ENCODE assay signal across 23 mouse cellular contexts in genomic region chr5:16135986-16136385, GRCm38 (mm10).
DNase-seq lines count a peak whose midpoint lies in the region; ATAC-seq lines count a peak whose summit lies in the region.
"Had no signal": no experiment of that assay in that cellular context is flagged by ENCODE, and none has a peak within 500 bp of the region (broad histone marks: within the 10 kb centered on the region; RNA-seq: fewer than 3 reads in every experiment).

No protein-coding gene starts in this region.

- ATAC-seq in forebrain, embryonic 12.5 days (ENCODE audit: low FRiP score): no peak; the same call in 1 of the 2 replicates
- ATAC-seq in hindbrain, embryonic 15.5 days (ENCODE audit: low FRiP score, low read depth): no peak
- no peak for ATAC-seq in forebrain, embryonic 16.5 days
- ATAC-seq in midbrain, embryonic 16.5 days: no peak
- ATAC-seq: intestine, embryonic 16.5 days; liver, embryonic 12.5 days; liver, postnatal 0 days had no signal

- no peaks in the 10 kb centered on the region for H3K27me3 ChIP-seq in forebrain, embryonic 12.5 days
- H3K27me3 ChIP-seq in forebrain, embryonic 10.5 days (ENCODE audit: poor library complexity, severe bottlenecking): no peaks in the 10 kb centered on the region
- H3K27me3 ChIP-seq in hindbrain, embryonic 15.5 days: no peaks in the 10 kb centered on the region
- no peaks in the 10 kb centered on the region for H3K27me3 ChIP-seq in hindbrain, embryonic 10.5 days (ENCODE audit: insufficient read depth, poor library complexity, severe bottlenecking)
- no peaks in the 10 kb centered on the region for H3K27me3 ChIP-seq in forebrain, embryonic 16.5 days (replicated peaks; ENCODE audit: control insufficient read depth, insufficient read depth, low read length)
- no peaks in the 10 kb centered on the region for H3K27me3 ChIP-seq in midbrain, embryonic 16.5 days (ENCODE audit: control insufficient read depth, insufficient read depth, low read depth, low read length)
- H3K27me3 ChIP-seq: CH12.LX; limb, embryonic 13.5 days; liver, embryonic 12.5 days; neural tube, embryonic 13.5 days had no signal

- DNase-seq in forebrain, embryonic 10.5 days (ENCODE audit: extremely low spot score, low spot score): no peak
- no peak for DNase-seq in hindbrain, embryonic 10.5 days (ENCODE audit: low spot score)
- DNase-seq in urinary bladder, postnatal 14 days (ENCODE audit: low spot score): no peak
- DNase-seq in T-cell, adult 2 months (ENCODE audit: low spot score): no peak
- DNase-seq: adrenal gland, adult 8-10 months; cerebellum, adult 11 months; cerebellum, adult 9-10 months; heart, postnatal 14 days; kidney, adult 8-10 months; kidney, postnatal 4 days; liver, postnatal 0 days; lung, postnatal 36 days; thymus, postnatal 4 days had no signal

- 41% methylated on average over 3 of the region's 3 CpGs for WGBS in forebrain, embryonic 12.5 days
- WGBS in forebrain, embryonic 10.5 days: 65% methylated on average over 3 of the region's 3 CpGs
- 66% methylated on average over 3 of the region's 3 CpGs for WGBS in hindbrain, embryonic 15.5 days
- WGBS in hindbrain, embryonic 10.5 days: 82% methylated on average over 3 of the region's 3 CpGs
- 32% methylated on average over 3 of the region's 3 CpGs for WGBS in forebrain, embryonic 16.5 days
- 45% methylated on average over 3 of the region's 3 CpGs for WGBS in midbrain, embryonic 16.5 days

- no peak overlapping the region for H3K9ac ChIP-seq in forebrain, embryonic 12.5 days
- H3K9ac ChIP-seq in hindbrain, embryonic 15.5 days: no peak overlapping the region
- no peak overlapping the region for H3K9ac ChIP-seq in forebrain, embryonic 16.5 days (replicated peaks; ENCODE audit: low read depth, low read length)
- H3K9ac ChIP-seq in midbrain, embryonic 16.5 days (ENCODE audit: low read depth, low read length): no peak overlapping the region
- H3K9ac ChIP-seq: limb, embryonic 13.5 days; liver, embryonic 12.5 days; liver, postnatal 0 days; neural tube, embryonic 13.5 days had no signal

- H3K9me3 ChIP-seq in forebrain, embryonic 12.5 days: no peaks in the 10 kb centered on the region
- no peaks in the 10 kb centered on the region for H3K9me3 ChIP-seq in forebrain, embryonic 10.5 days
- H3K9me3 ChIP-seq in hindbrain, embryonic 15.5 days: no peaks in the 10 kb centered on the region
- H3K9me3 ChIP-seq in hindbrain, embryonic 10.5 days: no peaks in the 10 kb centered on the region
- H3K9me3 ChIP-seq in forebrain, embryonic 16.5 days (ENCODE audit: control insufficient read depth, low read length): no peaks in the 10 kb centered on the region
- H3K9me3 ChIP-seq in midbrain, embryonic 16.5 days (replicated peaks; ENCODE audit: control insufficient read depth, low read length, poor library complexity, severe bottlenecking): no peaks in the 10 kb centered on the region
- H3K9me3 ChIP-seq: limb, embryonic 13.5 days; liver, embryonic 12.5 days; neural tube, embryonic 13.5 days had no signal

- H3K4me1 ChIP-seq in forebrain, embryonic 12.5 days: peaks cover 20% of the 10 kb centered on the region
- peaks cover 20% of the 10 kb centered on the region for H3K4me1 ChIP-seq in forebrain, embryonic 10.5 days
- no peaks in the 10 kb centered on the region; the same call in 1 of the 2 replicates for H3K4me1 ChIP-seq in hindbrain, embryonic 15.5 days (replicated peaks)
- peaks cover 6% of the 10 kb centered on the region; the same call in 1 of the 2 replicates for H3K4me1 ChIP-seq in hindbrain, embryonic 10.5 days (replicated peaks)
- H3K4me1 ChIP-seq in forebrain, embryonic 16.5 days (replicated peaks; ENCODE audit: control insufficient read depth, insufficient read depth, low read length): peaks cover 14% of the 10 kb centered on the region
- peaks cover 10% of the 10 kb centered on the region for H3K4me1 ChIP-seq in midbrain, embryonic 16.5 days (ENCODE audit: control insufficient read depth, insufficient read depth, low read length)
- H3K4me1 ChIP-seq: limb, embryonic 13.5 days; liver, embryonic 12.5 days had no signal

- H3K4me2 ChIP-seq in forebrain, embryonic 12.5 days: no peak overlapping the region
- no peak overlapping the region for H3K4me2 ChIP-seq in hindbrain, embryonic 15.5 days
- H3K4me2 ChIP-seq in forebrain, embryonic 16.5 days (ENCODE audit: low read length): no peak overlapping the region
- no peak overlapping the region for H3K4me2 ChIP-seq in midbrain, embryonic 16.5 days (ENCODE audit: low read length)
- H3K4me2 ChIP-seq: limb, embryonic 13.5 days; liver, embryonic 12.5 days; neural tube, embryonic 13.5 days had no signal

- H3K36me3 ChIP-seq in forebrain, embryonic 12.5 days (replicated peaks): no peaks in the 10 kb centered on the region
- H3K36me3 ChIP-seq in forebrain, embryonic 10.5 days (replicated peaks): no peaks in the 10 kb centered on the region
- H3K36me3 ChIP-seq in hindbrain, embryonic 15.5 days: no peaks in the 10 kb centered on the region
- H3K36me3 ChIP-seq in hindbrain, embryonic 10.5 days: no peaks in the 10 kb centered on the region
- H3K36me3 ChIP-seq in forebrain, embryonic 16.5 days (ENCODE audit: control insufficient read depth, insufficient read depth): no peaks in the 10 kb centered on the region
- H3K36me3 ChIP-seq in midbrain, embryonic 16.5 days (ENCODE audit: control insufficient read depth, insufficient read depth, low read length): no peaks in the 10 kb centered on the region
- H3K36me3 ChIP-seq: limb, embryonic 13.5 days; liver, embryonic 12.5 days; neural tube, embryonic 13.5 days had no signal

- no peak overlapping the region for H3K4me3 ChIP-seq in forebrain, embryonic 12.5 days (replicated peaks)
- H3K4me3 ChIP-seq in forebrain, embryonic 10.5 days: no peak overlapping the region
- H3K4me3 ChIP-seq in hindbrain, embryonic 15.5 days: no peak overlapping the region
- H3K4me3 ChIP-seq in hindbrain, embryonic 10.5 days: no peak overlapping the region
- H3K4me3 ChIP-seq in forebrain, embryonic 16.5 days (replicated peaks; ENCODE audit: low read length): no peak overlapping the region
- H3K4me3 ChIP-seq in midbrain, embryonic 16.5 days (ENCODE audit: low read depth, low read length): no peak overlapping the region
- H3K4me3 ChIP-seq: limb, embryonic 13.5 days; liver, embryonic 12.5 days; neural tube, embryonic 13.5 days had no signal

- H3K27ac ChIP-seq in forebrain, embryonic 12.5 days: peak overlapping the region; percentile 31; the same call in 1 of the 2 replicates
- H3K27ac ChIP-seq in forebrain, embryonic 10.5 days: no peak overlapping the region
- peak overlapping the region; percentile 45; the same call in 1 of the 2 replicates for H3K27ac ChIP-seq in hindbrain, embryonic 15.5 days (replicated peaks)
- no peak overlapping the region for H3K27ac ChIP-seq in hindbrain, embryonic 10.5 days
- H3K27ac ChIP-seq in forebrain, embryonic 16.5 days (ENCODE audit: low read length): peak overlapping the region; percentile 2; the same call in 1 of the 2 replicates
- peak overlapping the region; percentile 46; the same call in 1 of the 2 replicates for H3K27ac ChIP-seq in midbrain, embryonic 16.5 days (ENCODE audit: low read length)
- H3K27ac ChIP-seq: kidney, postnatal 0 days; limb, embryonic 13.5 days; liver, embryonic 12.5 days; neural tube, embryonic 13.5 days had no signal

Comparison
In these comparisons a context has a peak if more than half of its experiments do, and no peak if none do; other contexts are left out.
1. H3K27ac ChIP-seq: peak in forebrain, embryonic 12.5 days (single experiment), hindbrain, embryonic 15.5 days (single experiment), forebrain, embryonic 16.5 days (single experiment) and midbrain, embryonic 16.5 days (single experiment); none in forebrain, embryonic 10.5 days (single experiment) and hindbrain, embryonic 10.5 days (single experiment).